Mouse (Mus musculus): ENCODE data around the gene Gm14440. TPM values are rescaled to one million over a fixed set of nuclear protein-coding genes. Genes with fewer than 3 reads are reported as not detected.
"Not testable (repeated sequence)": the region's sequence is repeated elsewhere in the genome, so short reads cannot be mapped to it uniquely, and the experiment has no call there.

Gene Gm14440
- polyA plus RNA-seq (2015; fragmentation: Nextera tagmentation; extraction: Ambion mirVana), result not detected in 2 replicates

GRCm38 (mm10) chr2:175274825-175275224, at the start of gene Gm14440:
TSS of gene Gm14440 (plus strand) at chr2:175275125.
- H3K4me3 ChIP-seq (ENCODE audit: low read length); H3K36me3 ChIP-seq (ENCODE audit: control insufficient read depth, insufficient read depth); H3K9me3 ChIP-seq (replicated peaks; ENCODE audit: control insufficient read depth, low read length); ATAC-seq (replicated peaks; ENCODE audit: extremely low read depth, insufficient read depth, low FRiP score); H3K27me3 ChIP-seq (ENCODE audit: control insufficient read depth, insufficient read depth, low read length); H3K4me2 ChIP-seq (ENCODE audit: low read depth, low read length); H3K27ac ChIP-seq (ENCODE audit: low read length); H3K9ac ChIP-seq (ENCODE audit: low read length); H3K4me1 ChIP-seq (ENCODE audit: control insufficient read depth, insufficient read depth, low read length): not testable (repeated sequence)
- WGBS, result no CpG with 5 or more reads among the region's 6 CpGs

Other genes starting within 250 kb of the Gm14440 start
- gene Gm14393, start 207.3 kb upstream of the Gm14440 start, polyA plus RNA-seq (2015; fragmentation: Nextera tagmentation; extraction: Ambion mirVana), result 0.58 and 1.1 TPM in 2 replicates
- gene Gm14399, start 133.1 kb upstream of the Gm14440 start, polyA plus RNA-seq (2015; fragmentation: Nextera tagmentation; extraction: Ambion mirVana), result 5.8 and 6.5 TPM in 2 replicates
- gene Gm14443, start 99.3 kb upstream of the Gm14440 start, polyA plus RNA-seq (2015; fragmentation: Nextera tagmentation; extraction: Ambion mirVana), result 0.59 and 0.79 TPM in 2 replicates
- gene Gm14391, start 68.2 kb upstream of the Gm14440 start, polyA plus RNA-seq (2015; fragmentation: Nextera tagmentation; extraction: Ambion mirVana), result 1.1 and 6.1 TPM in 2 replicates
- gene Gm4631, start 63.1 kb downstream of the Gm14440 start, polyA plus RNA-seq (2015; fragmentation: Nextera tagmentation; extraction: Ambion mirVana), result 10.8 and 11.0 TPM in 2 replicates
- gene Zfp968, start 97.3 kb downstream of the Gm14440 start, polyA plus RNA-seq (2015; fragmentation: Nextera tagmentation; extraction: Ambion mirVana), result 5.6 and 6.7 TPM in 2 replicates
- gene Gm4724, start 160.7 kb downstream of the Gm14440 start, polyA plus RNA-seq (2015; fragmentation: Nextera tagmentation; extraction: Ambion mirVana), result 8.6 and 11.0 TPM in 2 replicates
- 6.8 and 13.5 TPM in 2 replicates for gene Zfp965, start 194.9 kb downstream of the Gm14440 start, polyA plus RNA-seq (2015; fragmentation: Nextera tagmentation; extraction: Ambion mirVana)